Mouse (Mus musculus): Measurements from ENCODE around the gene Kif3a. TPM values are rescaled to one million over a fixed set of nuclear protein-coding genes. Genes with fewer than 3 reads are reported as not detected.

Kif3a gene
- total and polyA plus RNA-seq, 3 experiments, result 7.7 to 26.5 (median 18.3) TPM

GRCm38 (mm10) chr11:53529253-53529557 is 38.0 kb upstream of the Kif3a start:
- H3K79me2 ChIP-seq (replicated peaks; ENCODE audit: control insufficient read depth, extremely low read depth, insufficient read depth, poor library complexity, severe bottlenecking), result no peaks in the 10 kb centered on the region
- DNase-seq (ENCODE audit: extremely low read depth), result no peak
- in situ Hi-C loops (cut with MboI; ENCODE audit: low pct_ligation_motif_present, low pct_unique_long_range_greater_than_20kb, low sequenced_read_pairs), result loop anchor here (5.0 kb wide), 1 partner anchor 33 kb away; no protein-coding TSS in a partner anchor
- no peak overlapping the region for H3K27ac ChIP-seq (ENCODE audit: insufficient read depth, low read depth)
- H3K4me1 ChIP-seq (ENCODE audit: control insufficient read depth in 1 of 2, insufficient read depth in 2 of 2), result peaks cover 0 to 14% of the 10 kb centered on the region in 2 experiments; a peak in 2 of 4 replicates
- no peak for TF ChIP-seq GABPA (IDR thresholded peaks at IDR 0.05; ENCODE audit: insufficient replicate concordance, low read depth, low read length)
- no peak for TF ChIP-seq ETS1 (conservative IDR thresholded peaks at IDR 0.05; ENCODE audit: low read depth, low read length)
- TF ChIP-seq USF1 (IDR thresholded peaks at IDR 0.05; ENCODE audit: low read depth, low read length), result no peak
- TF ChIP-seq ZMIZ1 (IDR thresholded peaks at IDR 0.05; ENCODE audit: low read depth, low read length), result no peak
- TF ChIP-seq MXI1 (IDR thresholded peaks at IDR 0.05; ENCODE audit: low read depth, low read length), result no peak
- no peak for TF ChIP-seq JUND (conservative IDR thresholded peaks at IDR 0.05; ENCODE audit: low read depth, low read length)
- no peak for TF ChIP-seq MAFK (IDR thresholded peaks at IDR 0.05; ENCODE audit: insufficient replicate concordance, low read length)
- no peak for TF ChIP-seq TCF12 (IDR thresholded peaks at IDR 0.05; ENCODE audit: low read depth, low read length)
- no peak for TF ChIP-seq NELFE (IDR thresholded peaks at IDR 0.05; ENCODE audit: low read depth, low read length)
- no peak for TF ChIP-seq CTCF (conservative IDR thresholded peaks at IDR 0.05 in 1 of 2, IDR thresholded peaks at IDR 0.05 in 1 of 2; ENCODE audit: low read depth in 2 of 2, low read length in 2 of 2)
- TF ChIP-seq RAD21 (IDR thresholded peaks at IDR 0.05; ENCODE audit: low read depth, low read length), result no peak
- no peaks in the 10 kb centered on the region for H3K9me3 ChIP-seq (replicated peaks; ENCODE audit: low read length)
- no peak overlapping the region for H3K9ac ChIP-seq (ENCODE audit: insufficient read depth, low read depth)
- peaks cover 9 to 15% of the 10 kb centered on the region in 2 experiments for H3K36me3 ChIP-seq (replicated peaks in 1 of 2; ENCODE audit: control insufficient read depth in 1 of 2, insufficient read depth in 1 of 2, low read length in 1 of 2)
- H3K27me3 ChIP-seq (replicated peaks), result no peaks in the 10 kb centered on the region
- dilution Hi-C loops (cut with MboI; ENCODE audit: extremely low pct_ligation_motif_present, extremely low pct_unique_long_range_greater_than_20kb, low sequenced_read_pairs), result no loop called here
- no peak overlapping the region for H3K4me2 ChIP-seq (ENCODE audit: insufficient read depth, low read depth, poor library complexity, severe bottlenecking)
- H3K4me3 ChIP-seq (replicated peaks in 1 of 3; ENCODE audit: low read depth in 2 of 3, low read length in 2 of 3, poor library complexity in 1 of 3), result no peak overlapping the region

DNA sequence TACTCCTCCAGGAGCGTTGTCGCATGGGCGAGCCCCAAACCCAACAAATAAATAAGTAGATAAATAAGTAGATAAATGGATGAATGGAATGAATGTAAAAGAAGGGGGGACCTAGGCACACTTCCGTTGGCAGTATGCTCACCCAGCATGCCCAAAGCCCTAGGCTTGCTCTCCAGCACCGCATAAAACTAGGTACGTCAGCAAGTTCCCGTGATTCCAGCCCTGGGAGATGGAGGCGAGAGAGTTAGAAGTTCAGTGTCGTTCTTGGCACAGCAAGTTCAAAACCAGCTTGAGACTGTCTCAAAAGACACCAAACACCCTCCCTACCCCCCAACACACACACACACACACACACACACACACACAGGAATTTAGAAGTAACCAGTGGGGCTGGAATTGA is 37.2 kb upstream of the Kif3a start:
- no peaks in the 10 kb centered on the region for H3K27me3 ChIP-seq (replicated peaks)
- no peaks in the 10 kb centered on the region for H3K9me3 ChIP-seq (replicated peaks; ENCODE audit: low read length)
- H3K36me3 ChIP-seq (replicated peaks in 1 of 2; ENCODE audit: control insufficient read depth in 1 of 2, insufficient read depth in 1 of 2, low read length in 1 of 2), result peaks cover 17 to 23% of the 10 kb centered on the region in 2 experiments
- no peak overlapping the region for H3K9ac ChIP-seq (ENCODE audit: insufficient read depth, low read depth)
- dilution Hi-C loops (cut with MboI; ENCODE audit: extremely low pct_ligation_motif_present, extremely low pct_unique_long_range_greater_than_20kb, low sequenced_read_pairs) (no loop called here), in situ Hi-C loops (cut with MboI; ENCODE audit: low pct_ligation_motif_present, low pct_unique_long_range_greater_than_20kb, low sequenced_read_pairs) (no loop called here)
- no peak overlapping the region for H3K4me2 ChIP-seq (ENCODE audit: insufficient read depth, low read depth, poor library complexity, severe bottlenecking)
- DNase-seq (ENCODE audit: extremely low read depth), result no peak
- no peak overlapping the region for H3K4me3 ChIP-seq (replicated peaks in 1 of 3; ENCODE audit: low read depth in 2 of 3, low read length in 2 of 3, poor library complexity in 1 of 3)
- H3K79me2 ChIP-seq (replicated peaks; ENCODE audit: control insufficient read depth, extremely low read depth, insufficient read depth, poor library complexity, severe bottlenecking), result no peaks in the 10 kb centered on the region
- peaks cover 0 to 8% of the 10 kb centered on the region in 2 experiments; a peak in 2 of 4 replicates for H3K4me1 ChIP-seq (ENCODE audit: control insufficient read depth in 1 of 2, insufficient read depth in 2 of 2)
- TF ChIP-seq USF1 (IDR thresholded peaks at IDR 0.05; ENCODE audit: low read depth, low read length), result no peak
- TF ChIP-seq MAZ (IDR thresholded peaks at IDR 0.05; ENCODE audit: low read depth, low read length), result no peak
- no peak for TF ChIP-seq MXI1 (IDR thresholded peaks at IDR 0.05; ENCODE audit: low read depth, low read length)
- no peak for TF ChIP-seq E2F4 (IDR thresholded peaks at IDR 0.05; ENCODE audit: insufficient replicate concordance, low read depth, low read length)
- no peak for TF ChIP-seq JUND (conservative IDR thresholded peaks at IDR 0.05; ENCODE audit: low read depth, low read length)
- no peak for TF ChIP-seq POLR2AphosphoS2 (IDR thresholded peaks at IDR 0.05; ENCODE audit: low read depth, low read length)
- TF ChIP-seq ZC3H11A (IDR thresholded peaks at IDR 0.05; ENCODE audit: low read depth, low read length), result no peak
- TF ChIP-seq NRF1 (IDR thresholded peaks at IDR 0.05; ENCODE audit: low read depth, low read length), result no peak
- no peak for TF ChIP-seq ZMIZ1 (IDR thresholded peaks at IDR 0.05; ENCODE audit: low read depth, low read length)
- no peak for TF ChIP-seq MAFK (IDR thresholded peaks at IDR 0.05; ENCODE audit: insufficient replicate concordance, low read length)
- no peak for TF ChIP-seq RCOR1 (conservative IDR thresholded peaks at IDR 0.05; ENCODE audit: low read depth, low read length)
- no peak for TF ChIP-seq ETS1 (conservative IDR thresholded peaks at IDR 0.05; ENCODE audit: low read depth, low read length)
- TF ChIP-seq ELF1 (IDR thresholded peaks at IDR 0.05; ENCODE audit: low read depth, low read length), result no peak
- no peak for TF ChIP-seq JUN (IDR thresholded peaks at IDR 0.05; ENCODE audit: insufficient read depth, low read depth, low read length)
- H3K27ac ChIP-seq (ENCODE audit: insufficient read depth, low read depth), result no peak overlapping the region
